Mouse (Mus musculus): Measurements from ENCODE around the gene Cyp4f13.

- TF ChIP-seq POLR2A (IDR thresholded peaks at IDR 0.05; ENCODE audit: insufficient read depth, low read depth, low read length) (no peak), CTCF (IDR thresholded peaks at IDR 0.05) (no peak)
Measured at GRCm38 (mm10) chr17:32943661-32944060, 3.5 kb downstream of the Cyp4f13 start.

Measured in heart, adult 2 months (tissue).